Mouse (Mus musculus): ENCODE data around the gene Slc7a4. TPM values are rescaled to one million over a fixed set of nuclear protein-coding genes. Genes with fewer than 3 reads are reported as not detected.
A peak's percentile ranks its signal among the peaks of the same experiment; 100 is the strongest.
"Not testable (repeated sequence)": the region's sequence is repeated elsewhere in the genome, so short reads cannot be mapped to it uniquely, and the experiment has no call there.

Slc7a4 gene
- total RNA-seq (2021): 10 to 100 TPM; 75.7 to 77.6 TPM
- long read RNA-seq, transcript Slc7a4-202 (5 exons, 3,281 nt): major isoform, 56 of 127 reads
- long read RNA-seq, partial matches to known transcripts: 15 of 127 reads
- long read RNA-seq, other reads (novel, unspliced or antisense): 52 of 127 reads

- no peak for DNase-seq (ENCODE audit: low spot score in 2 of 2)
Measured at GRCm38 (mm10) chr16:17583064-17583463, at the start of gene Slc7a4. Slc7a4 (minus strand) TSS chr16:17583214.

GRCm38 (mm10) chr16:17632580-17632979, 49.6 kb upstream of the Slc7a4 start:
- no peak for DNase-seq (ENCODE audit: low spot score in 2 of 2)

GRCm38 (mm10) chr16:17626269-17626555, 43.2 kb upstream of the Slc7a4 start:
- no peak for DNase-seq (ENCODE audit: low spot score in 2 of 2)

- no peak for DNase-seq (ENCODE audit: low spot score in 2 of 2)
Measured at GRCm38 (mm10) chr16:17625488-17626268, 42.7 kb upstream of the Slc7a4 start.

GRCm38 (mm10) chr16:17621936-17622335, 38.9 kb upstream of the Slc7a4 start:
- DNase-seq (ENCODE audit: low spot score in 2 of 2): no peak

- peak; percentile 93 to 94 for DNase-seq (ENCODE audit: low spot score in 2 of 2)
Measured at GRCm38 (mm10) chr16:17619198-17620105, 36.4 kb upstream of the Slc7a4 start, which contains the start of gene Smpd4. Smpd4 (plus strand) TSS chr16:17619354.

- peak; percentile 46 to 65 for DNase-seq (ENCODE audit: low spot score in 2 of 2)
Measured at GRCm38 (mm10) chr16:17617922-17618565, 35.0 kb upstream of the Slc7a4 start.

GRCm38 (mm10) chr16:17616212-17616611, 33.2 kb upstream of the Slc7a4 start:
- DNase-seq (ENCODE audit: low spot score in 2 of 2): no peak

- DNase-seq (ENCODE audit: low spot score in 2 of 2): not testable (repeated sequence)
Measured at GRCm38 (mm10) chr16:17614740-17615139, 31.7 kb upstream of the Slc7a4 start.

- no peak for DNase-seq (ENCODE audit: low spot score in 2 of 2)
Measured at GRCm38 (mm10) chr16:17611383-17611782, 28.4 kb upstream of the Slc7a4 start.

- no peak for DNase-seq (ENCODE audit: low spot score in 2 of 2)
Measured at GRCm38 (mm10) chr16:17605684-17606083, 22.7 kb upstream of the Slc7a4 start.

GRCm38 (mm10) chr16:17604941-17605340, 21.9 kb upstream of the Slc7a4 start:
- no peak for DNase-seq (ENCODE audit: low spot score in 2 of 2)

- DNase-seq (ENCODE audit: low spot score in 2 of 2): no peak
Measured at GRCm38 (mm10) chr16:17600944-17601562, 18.0 kb upstream of the Slc7a4 start.

- DNase-seq (ENCODE audit: low spot score in 2 of 2): no peak
Measured at GRCm38 (mm10) chr16:17590731-17591130, 7.7 kb upstream of the Slc7a4 start.

GRCm38 (mm10) chr16:17584555-17584954, 1.5 kb upstream of the Slc7a4 start:
- no peak for DNase-seq (ENCODE audit: low spot score in 2 of 2)

GRCm38 (mm10) chr16:17576825-17577215, 6.2 kb downstream of the Slc7a4 start:
- no peak for DNase-seq (ENCODE audit: low spot score in 2 of 2)

GRCm38 (mm10) chr16:17575870-17576824, 6.9 kb downstream of the Slc7a4 start:
- DNase-seq (ENCODE audit: low spot score in 2 of 2): peak; percentile 71 to 78

- DNase-seq (ENCODE audit: low spot score in 2 of 2): no peak
Measured at GRCm38 (mm10) chr16:17566186-17566585, 16.8 kb downstream of the Slc7a4 start.

- DNase-seq (ENCODE audit: low spot score in 2 of 2): no peak
Measured at GRCm38 (mm10) chr16:17564771-17565170, 18.2 kb downstream of the Slc7a4 start.

- no peak for DNase-seq (ENCODE audit: low spot score in 2 of 2)
Measured at GRCm38 (mm10) chr16:17564221-17564620, 18.8 kb downstream of the Slc7a4 start.

Measured in layer of hippocampus, postnatal 10 days (tissue).